Mouse (Mus musculus) kidney, adult 2 months (tissue): ENCODE data around the gene Eloa.

ENCODE experiments used
- CTCF ChIP-seq: fragments of 200-500 bp; conservative IDR thresholded peaks from 2 replicates; pipeline ENCODE4 v1.5.1; 2011; ENCODE audit warnings: low read depth, mild to moderate bottlenecking, control low read depth, low read length, moderate library complexity, mixed read lengths; ENCODE audit not compliant: insufficient read depth, insufficient read length
- POLR2A ChIP-seq: fragments of 200-500 bp; IDR thresholded peaks from one replicate; pipeline ENCODE4 v1.6.1; 2011; ENCODE audit warnings: low read depth, low read length, control low read depth

- TF ChIP-seq CTCF (no peak), POLR2A (no peak)
Measured at GRCm38 (mm10) chr4:135958354-135958753, 63.2 kb downstream of the Eloa start.
